Mouse (Mus musculus) lung, adult 18-20 months (tissue): ENCODE results near the gene Fkrp.

Experiments
- DNase-seq, 2 experiments: peaks; one replicate each; pipeline ENCODE4 v3.0.0; 2022; ENCODE audit warnings: mixed read lengths in 2 of 2

The Fkrp gene

GRCm38 (mm10) chr7:16827274-16827673 is 10.7 kb upstream of the Fkrp start:
- no peak for DNase-seq

GRCm38 (mm10) chr7:16826571-16826970 is 10.0 kb upstream of the Fkrp start:
- no peak for DNase-seq

GRCm38 (mm10) chr7:16825785-16826184 is 9.3 kb upstream of the Fkrp start:
- DNase-seq, result peak in 1 of 2 experiments; percentile 50

- no peak for DNase-seq
These were observed 7.2 kb upstream of the Fkrp start for GRCm38 (mm10) chr7:16823734-16824133.

- DNase-seq, result no peak
These were observed 5.2 kb upstream of the Fkrp start for GRCm38 (mm10) chr7:16821669-16822101.

GRCm38 (mm10) chr7:16821091-16821490 is 4.6 kb upstream of the Fkrp start:
- no peak for DNase-seq

- no peak for DNase-seq
These were observed 3.8 kb upstream of the Fkrp start for GRCm38 (mm10) chr7:16820271-16820763.

GRCm38 (mm10) chr7:16819794-16820193 is 3.3 kb upstream of the Fkrp start:
- no peak for DNase-seq

GRCm38 (mm10) chr7:16817693-16818092 is 1.2 kb upstream of the Fkrp start:
- DNase-seq, result no peak

GRCm38 (mm10) chr7:16816078-16816474 is 456 bp downstream of the Fkrp start:
- DNase-seq, result peak; percentile 73 to 74

GRCm38 (mm10) chr7:16815351-16815941 is 1.1 kb downstream of the Fkrp start, which contains the start of gene Strn4:
Gene Strn4, plus strand, starts transcription at chr7:16815889.
- DNase-seq, result no peak

GRCm38 (mm10) chr7:16812505-16812904 is 4.0 kb downstream of the Fkrp start:
- DNase-seq, result no peak

- DNase-seq, result no peak
These were observed 4.9 kb downstream of the Fkrp start for GRCm38 (mm10) chr7:16811649-16812070.

- DNase-seq, result no peak
These were observed 5.4 kb downstream of the Fkrp start for GRCm38 (mm10) chr7:16810920-16811648.

- no peak for DNase-seq
These were observed 6.1 kb downstream of the Fkrp start for GRCm38 (mm10) chr7:16810399-16810919.

- peak; percentile 72 to 78 for DNase-seq
These were observed 6.8 kb downstream of the Fkrp start for GRCm38 (mm10) chr7:16809739-16810138.

GRCm38 (mm10) chr7:16808647-16809046 is 7.9 kb downstream of the Fkrp start:
- DNase-seq, result no peak

GRCm38 (mm10) chr7:16807936-16808335 is 8.6 kb downstream of the Fkrp start:
- no peak for DNase-seq

GRCm38 (mm10) chr7:16804409-16805028 is 12.0 kb downstream of the Fkrp start:
- DNase-seq, result no peak

- no peak for DNase-seq
These were observed 21.6 kb downstream of the Fkrp start for GRCm38 (mm10) chr7:16794886-16795285.

- peak; percentile 55 to 73 for DNase-seq
These were observed 23.4 kb downstream of the Fkrp start for GRCm38 (mm10) chr7:16793010-16793725.

- DNase-seq, result peak; percentile 86 to 90
These were observed 24.2 kb downstream of the Fkrp start for GRCm38 (mm10) chr7:16792316-16792715.
